Mouse (Mus musculus) heart, adult 2 months (tissue): ENCODE data around the gene Runx3.

Experiments used
- CTCF ChIP-seq: fragments of 200-600 bp; IDR thresholded peaks from 2 replicates; pipeline ENCODE4 v1.8.1; 2022; ENCODE audit warnings: antibody characterized with exemption, mild to moderate bottlenecking, moderate library complexity
- EP300 ChIP-seq: fragments of 200-500 bp; IDR thresholded peaks from 2 replicates; pipeline ENCODE4 v1.6.1; 2011; ENCODE audit warnings: low read depth, low read length, control low read depth; ENCODE audit not compliant: insufficient read depth
- POLR2A ChIP-seq: fragments of 200-500 bp; IDR thresholded peaks from 2 replicates; pipeline ENCODE4 v1.6.1; 2011; ENCODE audit warnings: mild to moderate bottlenecking, low read depth, low read length, control low read depth; ENCODE audit not compliant: insufficient read depth

- TF ChIP-seq POLR2A, result no peak
- no peak for TF ChIP-seq CTCF
- no peak for TF ChIP-seq EP300
These were observed 33.0 kb downstream of the Runx3 start for GRCm38 (mm10) chr4:135153260-135154088.
